8 mouse cellular contexts compared by ENCODE assay signal in genomic region chrX:133688840-133689239, GRCm38 (mm10). TPM values are rescaled to one million over a fixed set of nuclear protein-coding genes. Genes with fewer than 3 reads are reported as not detected.
DNase-seq lines count a peak whose midpoint lies in the region; ATAC-seq and TF ChIP-seq lines count a peak whose summit lies in the region.

Pcdh19 (minus strand) TSS chrX:133688987.

- peak; percentile 92 for ATAC-seq in forebrain, embryonic 16.5 days

- no peaks in the 10 kb centered on the region for H3K36me3 ChIP-seq in ES-E14 (ENCODE audit: control insufficient read depth, insufficient read depth, low read length, poor library complexity, severe bottlenecking)
- H3K36me3 ChIP-seq in forebrain, embryonic 16.5 days (ENCODE audit: control insufficient read depth, insufficient read depth), result no peaks in the 10 kb centered on the region

- H3K4me3 ChIP-seq in ES-E14 (ENCODE audit: insufficient read depth in 1 of 2, low read depth in 1 of 2, low read length in 2 of 2, poor library complexity in 1 of 2, severe bottlenecking in 1 of 2), result peak within 1 kb of the TSS; percentile 73 to 80
- peak within 1 kb of the TSS; percentile 59 for H3K4me3 ChIP-seq in forebrain, embryonic 16.5 days (replicated peaks; ENCODE audit: low read length)
- H3K4me3 ChIP-seq in lung, adult 2 months (replicated peaks; ENCODE audit: extremely low read depth, low read depth, low read length), result peak within 1 kb of the TSS; percentile 66

- peaks cover 0 to 4% of the 10 kb centered on the region in 2 experiments; a peak in 1 of 4 replicates for H3K4me1 ChIP-seq in ES-E14 (ENCODE audit: control insufficient read depth in 2 of 2, insufficient read depth in 2 of 2, low read length in 2 of 2, poor library complexity in 1 of 2)
- H3K4me1 ChIP-seq in forebrain, embryonic 16.5 days (replicated peaks; ENCODE audit: control insufficient read depth, insufficient read depth, low read length), result peaks cover 3% of the 10 kb centered on the region; the same call in 1 of the 2 replicates
- peaks cover 3% of the 10 kb centered on the region; the same call in 1 of the 2 replicates for H3K4me1 ChIP-seq in lung, adult 2 months (ENCODE audit: control insufficient read depth, insufficient read depth, low read length)

- in situ Hi-C loops in ES-E14 (cut with MboI; ENCODE audit: low sequenced_read_pairs in 2 of 2, unreplicated experiment in 2 of 2), result loop anchor here in 1 of 2 experiments (25.0 kb wide), 1 partner anchor 627 kb away; no protein-coding TSS in a partner anchor

- H3K4me2 ChIP-seq in forebrain, embryonic 16.5 days (ENCODE audit: low read length), result peak within 1 kb of the TSS; percentile 62

- 6% methylated on average over 8 of the region's 26 CpGs for WGBS in forebrain, embryonic 16.5 days
- WGBS in lung, adult 2 months, result 26% methylated on average over 24 of the region's 26 CpGs

- peak; percentile 14; the same call in 1 of the 2 replicates for TF ChIP-seq POLR2A in lung, adult 2 months (IDR thresholded peaks at IDR 0.05; ENCODE audit: borderline replicate concordance, extremely low read depth, low read depth, low read length)

- peak within 1 kb of the TSS; percentile 26 for H3K9ac ChIP-seq in ES-E14 (ENCODE audit: insufficient read depth, low read depth, low read length, poor library complexity, severe bottlenecking)
- H3K9ac ChIP-seq in forebrain, embryonic 16.5 days (replicated peaks; ENCODE audit: low read depth, low read length), result peak within 1 kb of the TSS; percentile 61

- H3K9me3 ChIP-seq in ES-E14 (ENCODE audit: control insufficient read depth, insufficient read depth, low read depth, low read length), result no peaks in the 10 kb centered on the region
- no peaks in the 10 kb centered on the region for H3K9me3 ChIP-seq in forebrain, embryonic 16.5 days (ENCODE audit: control insufficient read depth, low read length)

- H3K27me3 ChIP-seq in forebrain, embryonic 16.5 days (replicated peaks; ENCODE audit: control insufficient read depth, insufficient read depth, low read length), result no peaks in the 10 kb centered on the region

- intact Hi-C loops in heart, postnatal 14 days (cut with DNase I), result no loop called here

- TF ChIP-seq CTCF in lung, adult 2 months (IDR thresholded peaks at IDR 0.05; ENCODE audit: insufficient read depth, low read length), result no peak

- no peak within 1 kb of the TSS for H3K27ac ChIP-seq in ES-E14 (ENCODE audit: insufficient read depth, low read depth, low read length, poor library complexity, severe bottlenecking)
- H3K27ac ChIP-seq in forebrain, embryonic 16.5 days (ENCODE audit: low read length), result peak within 1 kb of the TSS; percentile 67

- DNase-seq in ES-E14 (ENCODE audit: low read depth, low spot score), result no peak
- DNase-seq in c-Kit-positive CD71-negative TER-119-negative erythroid progenitor cells, embryonic 14.5 days (ENCODE audit: low read depth), result peak; percentile 7
- peak; percentile 78 to 83 for DNase-seq in heart, postnatal 14 days
- DNase-seq in kidney, postnatal 4 days, result peak; percentile 79 to 88
- DNase-seq in lung, adult 2 months, result peak; percentile 41
- DNase-seq in ovary, postnatal 10 days (ENCODE audit: low spot score), result peak; percentile 43
- no peak for DNase-seq in spleen, adult 12 weeks (ENCODE audit: low spot score)

TF ChIP-seq in ES-E14, 5 proteins besides CTCF, POLR2A, EP300 and RAD21:
- TF ChIP-seq HCFC1 (IDR thresholded peaks at IDR 0.05; ENCODE audit: borderline replicate concordance, insufficient read depth, low read length) (no peak), CHD2 (IDR thresholded peaks at IDR 0.05; ENCODE audit: low read depth, low read length) (no peak), MAFK (IDR thresholded peaks at IDR 0.05; ENCODE audit: insufficient read depth, low read depth, low read length) (no peak), ZNF384 (IDR thresholded peaks at IDR 0.05; ENCODE audit: low read depth, low read length) (no peak), ZC3H11A (IDR thresholded peaks at IDR 0.05; ENCODE audit: borderline replicate concordance, low read depth, low read length) (no peak)

RNA-seq across cellular contexts. Expression of gene Pcdh19, which starts in this region (rescaled TPM):
- total RNA-seq in ES-E14 (2012; rRNA removed), result 0.90 and 2.3 TPM in 2 replicates
- polyA plus RNA-seq in forebrain, embryonic 16.5 days (2015; fragmentation: Nextera tagmentation; extraction: Ambion mirVana), result 14.2 and 18.0 TPM in 2 replicates
- total RNA-seq in heart, postnatal 14 days (2021), result 10 to 100 TPM; 15.5 to 19.1 TPM
- 0.77 and 1.1 TPM in 2 replicates for polyA plus RNA-seq in lung, adult 2 months (2012; rRNA removed)

Comparison
In these comparisons a context has a peak if more than half of its experiments do, and no peak if none do; other contexts are left out.
1. DNase-seq: peak in c-Kit-positive CD71-negative TER-119-negative erythroid progenitor cells, embryonic 14.5 days (single experiment), heart, postnatal 14 days (2 of 2), kidney, postnatal 4 days (2 of 2), lung, adult 2 months (single experiment) and ovary, postnatal 10 days (single experiment); none in ES-E14 (single experiment) and spleen, adult 12 weeks (single experiment).
2. Peak in every context shown above with its lines, with median percentiles within 50 percentile points of each other: H3K4me3 ChIP-seq.